Mouse (Mus musculus) lung, adult 2 months (tissue): ENCODE measurements around the gene Slamf6.

Source experiments
- CTCF ChIP-seq: fragments of 200-500 bp; IDR thresholded peaks from 2 replicates; pipeline ENCODE4 v1.5.1; 2011; ENCODE audit warnings: mild to moderate bottlenecking, low read length, control low read depth; ENCODE audit not compliant: insufficient read depth
- POLR2A ChIP-seq: fragments of 200-500 bp; IDR thresholded peaks from 2 replicates; pipeline ENCODE4 v1.6.1; 2011; ENCODE audit warnings: low read depth, mild to moderate bottlenecking, control low read depth, low read length, borderline replicate concordance; ENCODE audit errors: extremely low read depth

DNA sequence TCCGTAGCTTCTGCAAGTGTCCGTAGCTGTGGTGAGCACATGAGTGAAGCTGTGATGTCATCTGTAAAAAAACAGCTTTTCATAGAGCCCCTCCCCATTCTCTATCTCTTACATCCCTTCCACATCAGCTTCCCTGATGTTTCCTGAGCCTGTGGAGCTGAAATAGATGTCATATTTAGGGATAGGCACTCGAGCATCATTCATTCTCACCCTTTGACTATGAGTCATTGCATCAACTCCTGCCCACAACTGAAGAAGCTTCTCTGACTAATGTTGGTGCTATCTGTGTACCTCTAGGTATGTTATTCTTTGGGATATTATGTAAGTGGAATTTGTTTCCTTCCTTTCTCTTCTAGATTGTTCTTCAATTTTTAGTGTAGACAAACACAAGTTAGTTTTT lies 7.6 kb downstream of the Slamf6 start:
- TF ChIP-seq POLR2A = no peak
- no peak for TF ChIP-seq CTCF
